Mouse (Mus musculus) CH12.LX (cell line): ENCODE measurements around the gene Zswim7. TPM values are rescaled to one million over a fixed set of nuclear protein-coding genes. Genes with fewer than 3 reads are reported as not detected.

Experiments
- DNase-seq: peaks from one replicate; pipeline ENCODE4 v3.0.0-alpha.2; 2013; ENCODE audit errors: extremely low read depth
- H3K27ac ChIP-seq: 2 replicates; pipeline ENCODE4 v1.5.1; 2012; ENCODE audit warnings: low read depth, mild to moderate bottlenecking, control low read depth, moderate library complexity; ENCODE audit not compliant: insufficient read depth
- H3K27me3 ChIP-seq: replicated peaks from 2 replicates; pipeline ENCODE3; 2012; ENCODE audit warnings: inconsistent platforms
- H3K36me3 ChIP-seq, 2 experiments: replicated peaks in 1 of 2; 2 replicates each; pipeline versions ENCODE3 to v1.6.1; 2012; ENCODE audit warnings: inconsistent platforms in 1 of 2, low read length in 1 of 2, mild to moderate bottlenecking in 1 of 2, mixed read lengths in 1 of 2, moderate library complexity in 1 of 2; ENCODE audit not compliant: control insufficient read depth in 1 of 2, insufficient read depth in 1 of 2
- H3K4me1 ChIP-seq, 2 experiments: 2 replicates each; pipeline ENCODE4 v1.6.1; 2012; ENCODE audit warnings: inconsistent platforms in 1 of 2, moderate library complexity in 1 of 2; ENCODE audit not compliant: insufficient read depth in 2 of 2, control insufficient read depth in 1 of 2
- H3K4me2 ChIP-seq: 2 replicates; pipeline ENCODE4 v1.6.1; 2012; ENCODE audit warnings: low read depth, mild to moderate bottlenecking, control low read depth; ENCODE audit not compliant: poor library complexity, insufficient read depth, severe bottlenecking
- H3K4me3 ChIP-seq, 3 experiments: fragments of 150-350 bp in 1 of 3; sonication (generic) in 1 of 3; replicated peaks in 1 of 3; 2 replicates each; pipeline versions ENCODE3 to v1.5.1; 2011 to 2012; ENCODE audit warnings: low read depth in 2 of 3, low read length in 2 of 3, mild to moderate bottlenecking in 2 of 3, moderate library complexity in 2 of 3, control low read depth in 1 of 3, improper control_type of control experiment in 1 of 3, inconsistent platforms in 1 of 3, mixed read lengths in 1 of 3; ENCODE audit not compliant: poor library complexity in 1 of 3
- H3K79me2 ChIP-seq: replicated peaks from 2 replicates; pipeline ENCODE4 v1.6.1; 2012; ENCODE audit warnings: mild to moderate bottlenecking, moderate library complexity; ENCODE audit not compliant: control insufficient read depth, poor library complexity, insufficient read depth, severe bottlenecking; ENCODE audit errors: extremely low read depth
- H3K9ac ChIP-seq: 2 replicates; pipeline ENCODE4 v1.6.1; 2012; ENCODE audit warnings: low read depth, mild to moderate bottlenecking, control low read depth, moderate library complexity; ENCODE audit not compliant: insufficient read depth
- H3K9me3 ChIP-seq: replicated peaks from 2 replicates; pipeline ENCODE3; 2012; ENCODE audit warnings: low read length, inconsistent platforms, mixed read lengths
- BHLHE40 ChIP-seq: IDR thresholded peaks from 2 replicates; pipeline ENCODE4 v1.6.1; 2011; ENCODE audit warnings: mild to moderate bottlenecking, low read depth, low read length, improper control_type of control experiment
- CHD1 ChIP-seq: IDR thresholded peaks from 2 replicates; pipeline ENCODE4 v1.6.1; 2012; ENCODE audit warnings: low read depth, low read length, improper control_type of control experiment, inconsistent platforms
- CHD2 ChIP-seq: IDR thresholded peaks from 2 replicates; pipeline ENCODE4 v1.6.1; 2011; ENCODE audit warnings: low read length, improper control_type of control experiment
- CTCF ChIP-seq, 2 experiments: IDR thresholded peaks in 1 of 2; conservative IDR thresholded peaks in 1 of 2; 2 replicates each; pipeline ENCODE4 v1.5.1; 2011 to 2012; ENCODE audit warnings: low read depth in 2 of 2, low read length in 2 of 2, improper control_type of control experiment in 1 of 2, inconsistent platforms in 1 of 2, mild to moderate bottlenecking in 1 of 2, moderate library complexity in 1 of 2
- E2F4 ChIP-seq: IDR thresholded peaks from 2 replicates; pipeline ENCODE4 v1.6.1; 2011; ENCODE audit warnings: low read depth, low read length, improper control_type of control experiment; ENCODE audit not compliant: insufficient replicate concordance
- ELF1 ChIP-seq: IDR thresholded peaks from 2 replicates; pipeline ENCODE4 v1.6.1; 2014; ENCODE audit warnings: low read depth, mild to moderate bottlenecking, inconsistent platforms, low read length, improper control_type of control experiment
- EP300 ChIP-seq: IDR thresholded peaks from 2 replicates; pipeline ENCODE4 v1.6.1; 2011; ENCODE audit warnings: low read length, improper control_type of control experiment
- ETS1 ChIP-seq: conservative IDR thresholded peaks from 2 replicates; pipeline ENCODE4 v1.6.1; 2012; ENCODE audit warnings: low read depth, mild to moderate bottlenecking, inconsistent platforms, low read length, improper control_type of control experiment, moderate library complexity
- GABPA ChIP-seq: IDR thresholded peaks from 2 replicates; pipeline ENCODE4 v1.6.1; 2012; ENCODE audit warnings: low read depth, low read length, improper control_type of control experiment, inconsistent platforms; ENCODE audit not compliant: insufficient replicate concordance
- HCFC1 ChIP-seq: IDR thresholded peaks from 2 replicates; pipeline ENCODE4 v1.6.1; 2012; ENCODE audit warnings: low read depth, mild to moderate bottlenecking, inconsistent platforms, low read length, improper control_type of control experiment
- IRF4 ChIP-seq: IDR thresholded peaks from 2 replicates; pipeline ENCODE4 v1.6.1; 2014; ENCODE audit warnings: low read depth, mild to moderate bottlenecking, inconsistent platforms, low read length, improper control_type of control experiment
- JUN ChIP-seq: IDR thresholded peaks from 2 replicates; pipeline ENCODE4 v1.6.1; 2011; ENCODE audit warnings: low read depth, mild to moderate bottlenecking, low read length, improper control_type of control experiment, moderate library complexity; ENCODE audit not compliant: insufficient read depth
- JUND ChIP-seq: conservative IDR thresholded peaks from 2 replicates; pipeline ENCODE4 v1.6.1; 2011; ENCODE audit warnings: low read depth, low read length, improper control_type of control experiment
- KAT2A ChIP-seq: IDR thresholded peaks from 2 replicates; pipeline ENCODE4 v1.6.1; 2012; ENCODE audit warnings: low read length, improper control_type of control experiment, inconsistent platforms; ENCODE audit not compliant: insufficient replicate concordance
- MAFK ChIP-seq: IDR thresholded peaks from 2 replicates; pipeline ENCODE4 v1.6.1; 2011; ENCODE audit warnings: low read length, improper control_type of control experiment; ENCODE audit not compliant: insufficient replicate concordance
- MAX ChIP-seq: IDR thresholded peaks from 2 replicates; pipeline ENCODE4 v1.6.1; 2011; ENCODE audit warnings: low read length, improper control_type of control experiment
- MAZ ChIP-seq: IDR thresholded peaks from 2 replicates; pipeline ENCODE4 v1.6.1; 2012; ENCODE audit warnings: low read depth, mild to moderate bottlenecking, inconsistent platforms, low read length, improper control_type of control experiment, moderate library complexity
- MEF2A ChIP-seq: IDR thresholded peaks from 2 replicates; pipeline ENCODE4 v1.6.1; 2014; ENCODE audit warnings: low read depth, mild to moderate bottlenecking, inconsistent platforms, low read length, improper control_type of control experiment, borderline replicate concordance
- MXI1 ChIP-seq: IDR thresholded peaks from 2 replicates; pipeline ENCODE4 v1.6.1; 2011; ENCODE audit warnings: mild to moderate bottlenecking, low read depth, low read length, improper control_type of control experiment
- MYC ChIP-seq: IDR thresholded peaks from 2 replicates; pipeline ENCODE4 v1.6.1; 2011; ENCODE audit warnings: low read depth, mild to moderate bottlenecking, improper control_type of control experiment, low read length
- NELFE ChIP-seq: IDR thresholded peaks from 2 replicates; pipeline ENCODE4 v1.6.1; 2011; ENCODE audit warnings: low read depth, low read length, improper control_type of control experiment
- NRF1 ChIP-seq: IDR thresholded peaks from 2 replicates; pipeline ENCODE4 v1.6.1; 2014; ENCODE audit warnings: low read depth, mild to moderate bottlenecking, inconsistent platforms, low read length, improper control_type of control experiment, moderate library complexity
- PAX5 ChIP-seq: IDR thresholded peaks from 2 replicates; pipeline ENCODE4 v1.6.1; 2012; ENCODE audit warnings: low read length, inconsistent platforms, mixed read lengths
- POLR2A ChIP-seq: IDR thresholded peaks from 2 replicates; pipeline ENCODE4 v1.6.1; 2011; ENCODE audit warnings: low read depth, mild to moderate bottlenecking, improper control_type of control experiment, low read length
- POLR2AphosphoS2 ChIP-seq: IDR thresholded peaks from 2 replicates; pipeline ENCODE4 v1.6.1; 2011; ENCODE audit warnings: low read depth, low read length, improper control_type of control experiment
- RAD21 ChIP-seq: IDR thresholded peaks from 2 replicates; pipeline ENCODE4 v1.6.1; 2011; ENCODE audit warnings: low read depth, mild to moderate bottlenecking, low read length, improper control_type of control experiment, moderate library complexity
- RCOR1 ChIP-seq: conservative IDR thresholded peaks from 2 replicates; pipeline ENCODE4 v1.6.1; 2012; ENCODE audit warnings: low read depth, mild to moderate bottlenecking, inconsistent platforms, low read length, improper control_type of control experiment
- SIN3A ChIP-seq: IDR thresholded peaks from 2 replicates; pipeline ENCODE4 v1.6.1; 2012; ENCODE audit warnings: low read length, improper control_type of control experiment, inconsistent platforms
- SMC3 ChIP-seq: IDR thresholded peaks from 2 replicates; pipeline ENCODE4 v1.6.1; 2011; ENCODE audit warnings: low read depth, low read length, improper control_type of control experiment
- TBP ChIP-seq: conservative IDR thresholded peaks from 2 replicates; pipeline ENCODE4 v1.6.1; 2011; ENCODE audit warnings: low read depth, low read length, improper control_type of control experiment
- TCF12 ChIP-seq: IDR thresholded peaks from 2 replicates; pipeline ENCODE4 v1.6.1; 2014; ENCODE audit warnings: low read depth, mild to moderate bottlenecking, inconsistent platforms, low read length, improper control_type of control experiment
- UBTF ChIP-seq: IDR thresholded peaks from 2 replicates; pipeline ENCODE4 v1.6.1; 2012; ENCODE audit warnings: low read depth, mild to moderate bottlenecking, inconsistent platforms, low read length, improper control_type of control experiment, moderate library complexity
- USF1 ChIP-seq: IDR thresholded peaks from 2 replicates; pipeline ENCODE4 v1.6.1; 2014; ENCODE audit warnings: low read depth, mild to moderate bottlenecking, inconsistent platforms, low read length, improper control_type of control experiment
- USF2 ChIP-seq: conservative IDR thresholded peaks from 2 replicates; pipeline ENCODE4 v1.6.1; 2011; ENCODE audit warnings: low read depth, low read length, improper control_type of control experiment
- ZC3H11A ChIP-seq: IDR thresholded peaks from 2 replicates; pipeline ENCODE4 v1.6.1; 2012; ENCODE audit warnings: low read depth, mild to moderate bottlenecking, inconsistent platforms, low read length, improper control_type of control experiment
- ZKSCAN1 ChIP-seq: IDR thresholded peaks from 2 replicates; pipeline ENCODE4 v1.6.1; 2012; ENCODE audit warnings: low read depth, inconsistent platforms, low read length, improper control_type of control experiment, borderline replicate concordance
- ZMIZ1 ChIP-seq: IDR thresholded peaks from 2 replicates; pipeline ENCODE4 v1.6.1; 2012; ENCODE audit warnings: low read depth, mild to moderate bottlenecking, inconsistent platforms, low read length, improper control_type of control experiment
- ZNF384 ChIP-seq: IDR thresholded peaks from 2 replicates; pipeline ENCODE4 v1.6.1; 2012; ENCODE audit warnings: low read depth, low read length, improper control_type of control experiment, inconsistent platforms
- dilution Hi-C: fragments of 300-500 bp; cut with MboI; formaldehyde crosslinking; loops from 2 replicates; pipeline ENCODE4 v1.14.3; 2020; ENCODE audit warnings: low sequenced_read_pairs; ENCODE audit not compliant: extremely low pct_unique_long_range_greater_than_20kb, extremely low pct_ligation_motif_present
- in situ Hi-C: fragments of 300-500 bp; cut with MboI; formaldehyde crosslinking; loops from 3 replicates; pipeline ENCODE4 v1.14.3; 2019; ENCODE audit warnings: low sequenced_read_pairs, low pct_ligation_motif_present, low pct_unique_long_range_greater_than_20kb, mixed read lengths
- polyA plus RNA-seq: library from polyadenylated mRNA; unstranded; fragments of >175 nt; gene quantifications from 2 replicates; pipeline ENCODE4 v1.2.1, GENCODE M21; 2012; ENCODE audit warnings: low read depth; ENCODE audit not compliant: insufficient read length
- total RNA-seq, 2 experiments: library from RNA; depleted of rRNA; stranded (reverse); fragments of 300-350 nt in 1 of 2; fragments of >200 nt in 1 of 2; gene quantifications; 2 replicates each; pipeline ENCODE4 v1.2.3; 2012 to 2014

The Zswim7 gene
- total and polyA plus RNA-seq, 3 experiments: 44.2 to 62.5 (median 57.8) TPM

- peak overlapping the region; percentile 52 to 59 (median 55) for H3K4me3 ChIP-seq
- no peaks in the 10 kb centered on the region for H3K79me2 ChIP-seq
- peaks cover 0 to 31% of the 10 kb centered on the region in 2 experiments; a peak in 2 of 4 replicates for H3K4me1 ChIP-seq
- DNase-seq: peak; percentile 41
- H3K9me3 ChIP-seq: peaks cover 20% of the 10 kb centered on the region
- no peak overlapping the region for H3K27ac ChIP-seq
- H3K36me3 ChIP-seq: no peaks in the 10 kb centered on the region
- TF ChIP-seq PAX5: no peak
- TF ChIP-seq POLR2A: no peak
- no peak for TF ChIP-seq CHD2
- TF ChIP-seq MAFK: no peak
- TF ChIP-seq CTCF (conservative IDR thresholded peaks at IDR 0.05 in 1 of 2, IDR thresholded peaks at IDR 0.05 in 1 of 2; ENCODE audit: low read depth in 2 of 2, low read length in 2 of 2): peak in 1 of 2 experiments; percentile 62; a peak in 2 of 4 replicates
- no peak for TF ChIP-seq GABPA
- TF ChIP-seq MAX: peak; percentile 28; the same call in 1 of the 2 replicates
- no peak for TF ChIP-seq KAT2A
- TF ChIP-seq ZC3H11A: peak; percentile 37; the same call in 1 of the 2 replicates
- TF ChIP-seq SMC3: peak; percentile 72
- no peak for TF ChIP-seq ZNF384
- TF ChIP-seq RAD21: peak; percentile 51
- no peak for TF ChIP-seq USF1
- no peak for TF ChIP-seq JUN
- TF ChIP-seq USF2: no peak
- TF ChIP-seq SIN3A: peak; percentile 24; the same call in 1 of the 2 replicates
- TF ChIP-seq CHD1: no peak
- no peak for TF ChIP-seq ELF1
- TF ChIP-seq NRF1: no peak
- no peak; the same call in 1 of the 2 replicates for TF ChIP-seq MAZ
- no peak for TF ChIP-seq ZMIZ1
- peak; percentile 4; the same call in 1 of the 2 replicates for TF ChIP-seq MXI1
- TF ChIP-seq EP300: no peak
- no peak for TF ChIP-seq MEF2A
- no peak for TF ChIP-seq UBTF
- TF ChIP-seq ZKSCAN1: no peak
- no peak for TF ChIP-seq E2F4
- no peak for TF ChIP-seq NELFE
- no peak for TF ChIP-seq IRF4
- no peak for TF ChIP-seq HCFC1
- no peak for TF ChIP-seq POLR2AphosphoS2
- no peak for TF ChIP-seq ETS1
- TF ChIP-seq JUND: no peak
- peak; percentile 5; the same call in 1 of the 2 replicates for TF ChIP-seq BHLHE40
- TF ChIP-seq MYC: no peak
- peak; percentile 66; the same call in 1 of the 2 replicates for TF ChIP-seq RCOR1
- no peak for TF ChIP-seq TBP
- peak; percentile 7; the same call in 1 of the 2 replicates for TF ChIP-seq TCF12
- in situ Hi-C loops: no loop called here
- H3K27me3 ChIP-seq: peaks cover 33% of the 10 kb centered on the region
- peak overlapping the region; percentile 93 for H3K4me2 ChIP-seq
- H3K9ac ChIP-seq: no peak overlapping the region
- dilution Hi-C loops: no loop called here
Observed at GRCm38 (mm10) chr11:62249266-62250037, 31.7 kb downstream of the Zswim7 start.
